Mouse (Mus musculus) liver, embryonic 11.5 days (tissue): ENCODE results near the gene Gm45753. TPM values are rescaled to one million over a fixed set of nuclear protein-coding genes. Genes with fewer than 3 reads are reported as not detected.

Experiments used
- ATAC-seq: fragments of 200-750 bp; cut with Nextera tagmentation; replicated peaks from 2 replicates; pipeline ENCODE4 v1.8.0; 2017; ENCODE audit warnings: moderate number of reproducible peaks, mild to moderate bottlenecking, moderate TSS enrichment, moderate library complexity; ENCODE audit not compliant: low FRiP score
- DNase-seq: peaks from one replicate; pipeline ENCODE4 v3.0.0-alpha.2; 2017; ENCODE audit warnings: low spot score
- H3K27ac ChIP-seq: fragments of 300-500 bp; sonication (generic); 2 replicates; pipeline ENCODE4 v1.5.1; 2014; ENCODE audit warnings: mild to moderate bottlenecking, low read depth, low read length, control low read depth
- H3K27me3 ChIP-seq: fragments of 300-500 bp; sonication (generic); replicated peaks from 2 replicates; pipeline ENCODE4 v1.6.1; 2014; ENCODE audit warnings: low read length, mixed read lengths; ENCODE audit not compliant: control insufficient read depth, insufficient read depth
- H3K36me3 ChIP-seq: fragments of 300-500 bp; sonication (generic); 2 replicates; pipeline ENCODE4 v1.6.1; 2014; ENCODE audit warnings: mild to moderate bottlenecking, low read length, moderate library complexity, mixed read lengths; ENCODE audit not compliant: control insufficient read depth, insufficient read depth
- H3K4me1 ChIP-seq: fragments of 300-500 bp; sonication (generic); replicated peaks from 2 replicates; pipeline ENCODE4 v1.6.1; 2014; ENCODE audit warnings: low read length, mixed read lengths; ENCODE audit not compliant: control insufficient read depth, insufficient read depth
- H3K4me2 ChIP-seq: fragments of 300-500 bp; sonication (generic); 2 replicates; pipeline ENCODE4 v1.6.1; 2014; ENCODE audit warnings: mild to moderate bottlenecking, control low read depth, moderate library complexity
- H3K4me3 ChIP-seq: fragments of 300-500 bp; sonication (generic); 2 replicates; pipeline ENCODE4 v1.5.1; 2014; ENCODE audit warnings: low read depth, low read length, control low read depth
- H3K9ac ChIP-seq: fragments of 300-500 bp; sonication (generic); 2 replicates; pipeline ENCODE4 v1.6.1; 2014; ENCODE audit warnings: low read depth, low read length, control low read depth
- H3K9me3 ChIP-seq: fragments of 300-500 bp; sonication (generic); 2 replicates; pipeline ENCODE4 v1.6.1; 2016; ENCODE audit warnings: low read length, inconsistent platforms, mixed read lengths; ENCODE audit not compliant: control insufficient read depth
- whole genome bisulfite sequencing: fragments of 180-500 bp; shearing (Covaris S2); extraction: QIAGEN DNeasy Blood & Tissue Kit; methylation state at CpG from one replicate; pipeline ENCODE4 v1.1.7; 2014; 5-methylcytosine and 5-hydroxymethylcytosine counted together
- polyA plus RNA-seq: library from polyadenylated mRNA; unstranded; fragments of >200 nt; fragmentation: Nextera tagmentation; extraction: Ambion mirVana; gene quantifications from 2 replicates; pipeline ENCODE4 v1.2.1, GENCODE M21; 2014

Gene Gm45753
- polyA plus RNA-seq, 1 experiment from 2014 or later = 0.89 TPM

GRCm38 (mm10) chr8:45246307-45246706, 62.0 kb downstream of the Gm45753 start:
- no peak for ATAC-seq
- H3K9me3 ChIP-seq = no peaks in the 10 kb centered on the region
- no peaks in the 10 kb centered on the region for H3K4me1 ChIP-seq
- no peak overlapping the region for H3K27ac ChIP-seq
- no peak for DNase-seq
- H3K4me2 ChIP-seq = no peak overlapping the region
- no peaks in the 10 kb centered on the region for H3K36me3 ChIP-seq
- H3K27me3 ChIP-seq = no peaks in the 10 kb centered on the region
- H3K9ac ChIP-seq = no peak overlapping the region
- 62% methylated on average over 7 of the region's 7 CpGs for WGBS
- H3K4me3 ChIP-seq = no peak overlapping the region

GRCm38 (mm10) chr8:45239363-45239762, 68.9 kb downstream of the Gm45753 start:
- no peaks in the 10 kb centered on the region for H3K9me3 ChIP-seq
- ATAC-seq = no peak
- H3K27ac ChIP-seq = no peak overlapping the region
- WGBS = 86% methylated on average over 8 of the region's 8 CpGs
- no peaks in the 10 kb centered on the region for H3K4me1 ChIP-seq
- no peaks in the 10 kb centered on the region for H3K36me3 ChIP-seq
- no peak for DNase-seq
- H3K27me3 ChIP-seq = no peaks in the 10 kb centered on the region
- no peak overlapping the region for H3K9ac ChIP-seq
- no peak overlapping the region for H3K4me2 ChIP-seq
- H3K4me3 ChIP-seq = no peak overlapping the region

GRCm38 (mm10) chr8:45238282-45238681, 70.0 kb downstream of the Gm45753 start:
- 28% methylated on average over 3 of the region's 3 CpGs for WGBS
- no peak; the same call in 1 of the 2 replicates for ATAC-seq

GRCm38 (mm10) chr8:45236164-45236912, 71.9 kb downstream of the Gm45753 start:
- no peak overlapping the region for H3K4me2 ChIP-seq
- no peak overlapping the region for H3K4me3 ChIP-seq
- H3K27me3 ChIP-seq = no peaks in the 10 kb centered on the region
- H3K4me1 ChIP-seq = no peaks in the 10 kb centered on the region
- DNase-seq (no peak), ATAC-seq (0 out of 2 replicates have a peak, but pooled peaks have one; percentile 23)
- no peaks in the 10 kb centered on the region for H3K36me3 ChIP-seq
- no peaks in the 10 kb centered on the region for H3K9me3 ChIP-seq
- WGBS = 30% methylated on average over 14 of the region's 14 CpGs
- no peak overlapping the region for H3K27ac ChIP-seq
- H3K9ac ChIP-seq = no peak overlapping the region

More at GRCm38 (mm10) chr8:45238282-45238681, 70.0 kb downstream of the Gm45753 start:
- Histone ChIP-seq H3K4me3 (no peak overlapping the region), H3K4me2 (no peak overlapping the region), H3K36me3 (no peaks in the 10 kb centered on the region), H3K27ac (no peak overlapping the region), H3K27me3 (no peaks in the 10 kb centered on the region), H3K4me1 (no peaks in the 10 kb centered on the region), H3K9me3 (no peaks in the 10 kb centered on the region), H3K9ac (no peak overlapping the region)
- DNase-seq = no peak

GRCm38 (mm10) chr8:45235228-45235627, 73.0 kb downstream of the Gm45753 start:
- DNase-seq (no peak), ATAC-seq (no peak)
- 82% methylated on average over 6 of the region's 6 CpGs for WGBS
- no peak overlapping the region for H3K4me3 ChIP-seq
- H3K4me2 ChIP-seq = no peak overlapping the region
- no peaks in the 10 kb centered on the region for H3K36me3 ChIP-seq
- H3K4me1 ChIP-seq = no peaks in the 10 kb centered on the region
- H3K9ac ChIP-seq = no peak overlapping the region
- H3K27me3 ChIP-seq = no peaks in the 10 kb centered on the region
- H3K27ac ChIP-seq = no peak overlapping the region
- no peaks in the 10 kb centered on the region for H3K9me3 ChIP-seq

- no peaks in the 10 kb centered on the region for H3K27me3 ChIP-seq
- H3K4me1 ChIP-seq = no peaks in the 10 kb centered on the region
- 68% methylated on average over 3 of the region's 3 CpGs for WGBS
- no peak for DNase-seq
- ATAC-seq = no peak
- H3K27ac ChIP-seq = no peak overlapping the region
- H3K36me3 ChIP-seq = no peaks in the 10 kb centered on the region
- no peak overlapping the region for H3K4me3 ChIP-seq
- no peak overlapping the region for H3K4me2 ChIP-seq
- H3K9me3 ChIP-seq = no peaks in the 10 kb centered on the region
- no peak overlapping the region for H3K9ac ChIP-seq
Measured at GRCm38 (mm10) chr8:45233256-45233655, 75.0 kb downstream of the Gm45753 start.

Other genes starting within 250 kb of the Gm45753 start
- gene Mtnr1a, start 239.3 kb downstream of the Gm45753 start, polyA plus RNA-seq = not detected in 2 replicates
- 1.6 and 2.4 TPM in 2 replicates for gene F11, start 46.4 kb downstream of the Gm45753 start, polyA plus RNA-seq
- 0.35 and 0.41 TPM in 2 replicates for gene Klkb1, start 13.6 kb downstream of the Gm45753 start, polyA plus RNA-seq
- gene Cyp4v3, start 24.8 kb upstream of the Gm45753 start, polyA plus RNA-seq = 1.7 and 1.9 TPM in 2 replicates
- 5.1 and 5.7 TPM in 2 replicates for gene Fam149a, start 73.8 kb upstream of the Gm45753 start, polyA plus RNA-seq
- 0.71 and 1.0 TPM in 2 replicates for gene Tlr3, start 102.6 kb upstream of the Gm45753 start, polyA plus RNA-seq
- 5.7 and 6.5 TPM in 2 replicates for gene Sorbs2, start 199.3 kb upstream of the Gm45753 start, polyA plus RNA-seq